Mouse (Mus musculus) cortical plate, adult 2 months (tissue): ENCODE measurements around the gene Samd7.

ENCODE experiments used
- CTCF ChIP-seq: fragments of 200-500 bp; IDR thresholded peaks from 2 replicates; pipeline ENCODE4 v1.5.1; 2011; ENCODE audit warnings: mild to moderate bottlenecking, control low read depth, low read length; ENCODE audit not compliant: insufficient read depth; ENCODE audit errors: extremely low read depth
- POLR2A ChIP-seq: fragments of 200-500 bp; IDR thresholded peaks from 2 replicates; pipeline ENCODE4 v1.6.1; 2011; ENCODE audit warnings: mild to moderate bottlenecking, low read length, control low read depth; ENCODE audit not compliant: insufficient read depth; ENCODE audit errors: extremely low read depth

GRCm38 (mm10) chr3:30705977-30706376, 40.1 kb upstream of the Samd7 start:
- TF ChIP-seq POLR2A (no peak), CTCF (no peak)
